Mouse (Mus musculus): ENCODE measurements at regions not wholly inside any gene's neighbourhood (a gene's known extent, or its start where the extent isn't known, plus 50 kb on each side); places are given as distances from the start of the nearest gene placed in this dataset.

GRCm38 (mm10) chr3:38633347-38633746, 148.7 kb upstream of the Ankrd50 start:
- TF ChIP-seq CTCF (IDR thresholded peaks at IDR 0.05; ENCODE audit: control insufficient read depth, insufficient read depth, low read length) (no peak), POLR2A (IDR thresholded peaks at IDR 0.05; ENCODE audit: borderline replicate concordance, control insufficient read depth, low read depth, low read length) (no peak)
